Mouse (Mus musculus): ENCODE results near the gene Igfbp4.

DNA sequence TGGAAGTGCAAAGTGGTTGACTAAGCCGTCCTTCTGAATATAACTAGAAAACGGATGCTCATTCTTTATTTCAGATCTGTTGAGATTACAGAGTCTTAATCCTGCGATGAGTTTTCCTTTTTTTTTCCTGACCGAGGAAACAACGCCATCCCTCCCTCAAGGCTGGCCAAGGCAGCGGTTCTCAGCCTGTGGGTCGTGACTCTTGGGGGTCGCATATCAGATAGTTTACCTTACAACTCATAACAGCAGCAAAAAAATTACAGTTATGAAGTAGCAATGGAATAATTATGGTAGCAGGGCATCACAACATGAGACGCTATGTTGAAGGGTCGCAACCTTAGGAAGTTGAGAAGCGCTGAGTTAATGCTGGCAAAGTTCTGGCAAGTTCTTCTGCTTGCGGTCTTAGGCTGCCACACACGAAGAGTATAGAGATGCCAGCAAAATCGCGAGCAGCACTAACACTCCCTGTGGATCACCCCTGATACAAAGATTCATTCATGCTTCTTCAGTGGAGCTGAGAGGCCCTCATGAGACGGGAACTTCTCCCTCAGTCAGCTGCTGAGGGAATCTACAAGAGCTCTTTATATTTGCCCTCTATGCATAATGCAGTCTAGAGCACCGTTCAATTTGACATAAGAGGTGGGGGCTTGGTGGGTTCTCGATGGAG, 16.4 kb upstream of the Igfbp4 start:
- no peak for TF ChIP-seq EP300 (optimal IDR thresholded peaks at IDR 0.05)
- no peak for TF ChIP-seq CTCF (IDR thresholded peaks at IDR 0.05; ENCODE audit: low read depth)

Data from stomach, postnatal 0 days (tissue).